Mouse (Mus musculus) heart, embryonic 12.5 days (tissue): ENCODE results near the gene Fdps. TPM values are rescaled to one million over a fixed set of nuclear protein-coding genes. Genes with fewer than 3 reads are reported as not detected.
"Not testable (repeated sequence)": the region's sequence is repeated elsewhere in the genome, so short reads cannot be mapped to it uniquely, and the experiment has no call there.

Experiments used
- ATAC-seq: fragments of 200-750 bp; cut with Nextera tagmentation; 2 replicates; pipeline ENCODE4 v1.8.0; 2017; ENCODE audit warnings: moderate TSS enrichment, moderate library complexity; ENCODE audit not compliant: insufficient number of reproducible peaks, low FRiP score
- H3K27ac ChIP-seq: fragments of 300-500 bp; sonication (generic); 2 replicates; pipeline ENCODE4 v1.5.1; 2016; ENCODE audit warnings: mild to moderate bottlenecking, moderate library complexity; ENCODE audit not compliant: poor library complexity, severe bottlenecking
- H3K27me3 ChIP-seq: fragments of 300-500 bp; sonication (generic); replicated peaks from 2 replicates; pipeline ENCODE4 v1.6.1; 2016; ENCODE audit warnings: mild to moderate bottlenecking, moderate library complexity
- H3K36me3 ChIP-seq: fragments of 300-500 bp; sonication (generic); 2 replicates; pipeline ENCODE4 v1.6.1; 2016; ENCODE audit warnings: mild to moderate bottlenecking, moderate library complexity
- H3K4me1 ChIP-seq: fragments of 300-500 bp; sonication (generic); replicated peaks from 2 replicates; pipeline ENCODE4 v1.6.1; 2016; ENCODE audit warnings: mild to moderate bottlenecking
- H3K4me2 ChIP-seq: fragments of 300-500 bp; sonication (generic); 2 replicates; pipeline ENCODE4 v1.6.1; 2016; ENCODE audit warnings: mild to moderate bottlenecking, moderate library complexity
- H3K4me3 ChIP-seq: fragments of 300-500 bp; sonication (generic); 2 replicates; pipeline ENCODE4 v1.5.1; 2016; ENCODE audit warnings: mild to moderate bottlenecking
- H3K9ac ChIP-seq: fragments of 300-500 bp; sonication (generic); 2 replicates; pipeline ENCODE4 v1.6.1; 2016; ENCODE audit warnings: mild to moderate bottlenecking, moderate library complexity
- H3K9me3 ChIP-seq: fragments of 300-500 bp; sonication (generic); replicated peaks from 2 replicates; pipeline ENCODE4 v1.6.1; 2016; ENCODE audit warnings: mild to moderate bottlenecking, moderate library complexity
- WGBS: fragments of 180-500 bp; shearing (Covaris S2); methylation state at CpG from one replicate; pipeline ENCODE4 v1.1.7; 2016; 5-methylcytosine and 5-hydroxymethylcytosine counted together
- polyA plus RNA-seq: library from polyadenylated mRNA; unstranded; fragments of >200 nt; fragmentation: Nextera tagmentation; extraction: Ambion mirVana; gene quantifications from 2 replicates; pipeline ENCODE4 v1.2.1, GENCODE M21; 2016

Fdps gene
- polyA plus RNA-seq, 1 experiment from 2014 or later: 136 TPM

DNA sequence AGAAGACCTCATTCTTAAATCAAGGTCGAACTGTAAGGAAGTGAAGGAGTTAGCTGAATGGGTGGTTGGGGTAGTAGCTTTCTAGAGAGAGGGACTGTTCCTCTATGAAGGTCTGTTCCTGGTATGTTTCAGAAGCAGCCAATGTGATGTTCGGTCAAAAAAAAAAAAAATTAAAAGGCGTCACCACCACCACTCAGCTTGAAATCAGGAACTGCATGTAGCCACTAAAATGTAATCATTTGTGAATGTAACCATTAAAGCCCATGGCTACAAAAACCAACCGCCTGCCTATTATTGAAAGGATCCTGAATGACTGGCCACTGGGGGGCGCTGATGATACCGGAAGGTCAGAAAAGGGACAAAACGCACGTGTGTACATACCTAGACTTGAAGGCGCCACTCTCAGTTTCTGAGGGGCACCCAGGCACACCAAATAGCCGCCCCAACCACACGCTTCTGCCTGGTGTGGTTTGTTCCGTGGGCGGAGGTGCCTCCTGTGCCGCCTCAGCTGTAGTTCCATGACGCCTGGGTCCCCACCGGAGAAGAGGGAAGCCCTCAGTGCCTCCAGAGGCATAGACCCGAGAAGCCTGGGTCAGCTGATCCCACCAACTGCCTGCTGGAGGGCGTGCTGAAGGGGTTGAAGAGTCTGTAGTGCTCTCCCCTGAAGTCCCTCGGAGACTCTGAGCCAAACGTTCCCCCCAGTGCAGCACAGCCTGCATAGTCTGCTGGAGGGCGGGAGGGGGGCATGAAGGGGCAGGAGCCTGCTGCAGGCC is 14.2 kb downstream of the Fdps start:
- peak overlapping the region; percentile 55 for H3K4me2 ChIP-seq
- peak overlapping the region; percentile 3; the same call in 1 of the 2 replicates for H3K4me3 ChIP-seq
- H3K9me3 ChIP-seq: no peaks in the 10 kb centered on the region
- 22% methylated on average over 21 of the region's 21 CpGs for WGBS
- no peak overlapping the region for H3K9ac ChIP-seq
- no peak for ATAC-seq
- peaks cover 35% of the 10 kb centered on the region for H3K4me1 ChIP-seq
- H3K27ac ChIP-seq: no peak overlapping the region
- peaks cover 19% of the 10 kb centered on the region for H3K27me3 ChIP-seq
- peaks cover 18% of the 10 kb centered on the region for H3K36me3 ChIP-seq

DNA sequence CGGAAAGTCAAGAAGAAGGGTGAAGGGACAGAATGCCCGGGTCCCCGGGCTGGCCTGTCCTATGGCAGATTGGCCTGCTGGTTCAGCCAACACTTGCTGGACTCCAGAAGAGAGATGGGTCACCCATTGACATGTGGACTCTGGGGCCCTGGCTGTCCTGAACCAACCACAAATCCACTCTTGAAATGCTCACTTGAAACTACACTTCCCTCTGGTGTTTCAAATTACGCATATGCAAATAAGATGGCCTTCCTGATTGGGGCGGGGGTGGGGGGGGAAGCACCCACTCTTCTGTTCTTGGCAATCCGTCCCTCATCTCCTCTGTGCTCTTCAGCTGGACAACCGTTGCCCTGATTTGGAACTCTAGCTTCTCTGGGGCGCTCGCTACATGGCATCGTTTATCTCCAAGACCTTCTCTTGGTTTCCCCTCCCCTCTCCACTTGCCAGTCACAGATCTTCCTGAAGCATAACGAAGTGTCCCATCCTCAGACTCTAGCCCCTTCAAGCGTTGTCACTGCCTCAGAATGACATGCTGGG is 17.0 kb downstream of the Fdps start:
- Histone ChIP-seq H3K4me3 (no peak overlapping the region), H3K27me3 (peaks cover 9% of the 10 kb centered on the region; the same call in 1 of the 2 replicates), H3K4me1 (peaks cover 29% of the 10 kb centered on the region), H3K4me2 (no peak overlapping the region), H3K36me3 (peaks cover 31% of the 10 kb centered on the region), H3K9ac (no peak overlapping the region), H3K9me3 (no peaks in the 10 kb centered on the region), H3K27ac (no peak overlapping the region)
- WGBS: 80% methylated on average over 12 of the region's 12 CpGs
- ATAC-seq: no peak

DNA sequence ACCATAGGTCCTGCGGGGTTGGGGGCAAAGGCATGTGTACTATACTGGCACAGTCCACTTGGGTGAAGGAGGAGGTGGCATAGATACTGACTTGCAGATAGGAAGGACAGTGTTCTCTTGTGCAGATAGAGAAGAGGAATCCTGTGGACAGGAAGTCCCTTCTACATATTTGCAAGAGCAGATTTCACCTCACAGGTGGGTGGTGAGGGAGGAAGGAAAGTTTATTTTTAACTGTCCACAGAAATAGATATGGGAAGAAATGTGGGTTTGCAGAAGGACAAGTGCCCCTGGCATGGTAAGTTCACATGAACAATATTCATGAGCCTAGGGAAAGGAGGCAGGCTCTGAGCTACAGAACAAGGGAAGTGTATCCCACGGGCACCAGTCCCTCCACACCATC is 17.6 kb downstream of the Fdps start:
- ATAC-seq: no peak
- no peaks in the 10 kb centered on the region for H3K9me3 ChIP-seq
- H3K9ac ChIP-seq: no peak overlapping the region
- no peak overlapping the region for H3K4me2 ChIP-seq
- H3K36me3 ChIP-seq: peaks cover 37% of the 10 kb centered on the region
- WGBS: 72% methylated on average over 2 of the region's 2 CpGs
- peaks cover 9% of the 10 kb centered on the region; the same call in 1 of the 2 replicates for H3K27me3 ChIP-seq
- peaks cover 24% of the 10 kb centered on the region for H3K4me1 ChIP-seq
- no peak overlapping the region for H3K4me3 ChIP-seq
- no peak overlapping the region for H3K27ac ChIP-seq

- not testable (repeated sequence) for ATAC-seq
Measured at GRCm38 (mm10) chr3:89082287-89082686, 19.5 kb downstream of the Fdps start.

GRCm38 (mm10) chr3:89077383-89077782 is 24.4 kb downstream of the Fdps start:
- H3K9ac ChIP-seq: no peak overlapping the region
- H3K9me3 ChIP-seq: no peaks in the 10 kb centered on the region
- H3K27ac ChIP-seq: no peak overlapping the region
- no peaks in the 10 kb centered on the region for H3K4me1 ChIP-seq
- no peak overlapping the region for H3K4me2 ChIP-seq
- H3K36me3 ChIP-seq: peaks cover 82% of the 10 kb centered on the region
- H3K4me3 ChIP-seq: no peak overlapping the region
- no peak for ATAC-seq
- H3K27me3 ChIP-seq: no peaks in the 10 kb centered on the region
- WGBS: 88% methylated on average over 9 of the region's 9 CpGs

More at GRCm38 (mm10) chr3:89082287-89082686, 19.5 kb downstream of the Fdps start:
- not testable (repeated sequence) for H3K9ac ChIP-seq, H3K27ac ChIP-seq, H3K27me3 ChIP-seq, H3K4me1 ChIP-seq, H3K4me3 ChIP-seq, H3K4me2 ChIP-seq, H3K9me3 ChIP-seq
- H3K36me3 ChIP-seq: peaks cover 52% of the 10 kb centered on the region

DNA sequence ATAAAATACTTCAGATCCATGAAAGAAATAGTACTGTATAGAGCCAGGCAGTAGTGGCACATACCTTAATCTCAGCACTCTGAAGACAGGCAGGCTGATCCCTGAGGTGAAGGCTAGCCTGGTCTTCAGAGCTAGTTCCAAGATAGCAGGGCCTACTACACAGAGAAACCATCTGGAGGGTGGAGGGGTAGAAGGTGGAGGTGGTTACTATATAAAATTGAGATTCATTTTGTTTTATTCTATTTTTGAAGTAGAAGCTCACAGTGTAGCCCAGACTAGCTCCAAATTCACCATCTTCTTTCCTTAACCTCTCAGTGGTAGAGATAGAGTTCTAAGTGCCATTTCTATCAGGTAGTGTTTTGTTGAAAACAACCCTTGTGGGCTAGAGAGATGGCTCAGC is 34.5 kb downstream of the Fdps start:
- ATAC-seq: no peak
- no peak overlapping the region for H3K4me2 ChIP-seq

DNA sequence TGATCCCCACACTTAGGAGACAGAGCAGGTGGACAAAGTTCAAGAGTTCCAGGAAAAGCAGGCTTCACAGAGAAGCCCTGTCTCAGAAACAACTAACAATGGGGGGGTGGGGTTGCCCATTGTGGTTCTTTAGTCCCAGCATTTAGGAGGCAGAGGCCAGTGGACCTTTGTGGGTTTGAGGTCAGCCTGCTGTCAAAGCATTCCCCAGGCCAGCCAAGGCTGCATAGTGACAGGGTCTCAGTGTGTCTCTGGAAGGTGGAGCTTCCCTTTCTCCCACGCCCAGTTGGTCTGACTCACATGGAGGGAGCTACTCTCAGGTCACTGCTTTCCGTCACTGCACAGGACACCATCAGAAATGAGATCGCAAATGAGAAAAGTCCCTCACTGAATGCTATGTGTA is 40.1 kb downstream of the Fdps start:
- Histone ChIP-seq H3K9me3 (no peaks in the 10 kb centered on the region), H3K4me3 (no peak overlapping the region), H3K27ac (no peak overlapping the region), H3K9ac (no peak overlapping the region), H3K27me3 (no peaks in the 10 kb centered on the region), H3K36me3 (peaks cover 84% of the 10 kb centered on the region), H3K4me2 (no peak overlapping the region), H3K4me1 (no peaks in the 10 kb centered on the region)
- WGBS: 81% methylated on average over 3 of the region's 3 CpGs
- ATAC-seq: no peak

More for the DNA sequence above, 34.5 kb downstream of the Fdps start:
- no peaks in the 10 kb centered on the region for H3K9me3 ChIP-seq
- H3K27me3 ChIP-seq: no peaks in the 10 kb centered on the region
- no peaks in the 10 kb centered on the region for H3K4me1 ChIP-seq
- H3K27ac ChIP-seq: no peak overlapping the region
- no peak overlapping the region for H3K9ac ChIP-seq
- H3K36me3 ChIP-seq: peaks cover 89% of the 10 kb centered on the region
- no peak overlapping the region for H3K4me3 ChIP-seq

GRCm38 (mm10) chr3:89058783-89059182 is 43.0 kb downstream of the Fdps start:
- Histone ChIP-seq H3K4me3 (no peak overlapping the region), H3K27me3 (no peaks in the 10 kb centered on the region), H3K9me3 (no peaks in the 10 kb centered on the region), H3K9ac (no peak overlapping the region), H3K4me1 (no peaks in the 10 kb centered on the region), H3K36me3 (peaks cover 84% of the 10 kb centered on the region), H3K27ac (no peak overlapping the region), H3K4me2 (no peak overlapping the region)
- WGBS: 80% methylated on average over 3 of the region's 3 CpGs
- ATAC-seq: no peak

- no peak overlapping the region for H3K4me2 ChIP-seq
- no peaks in the 10 kb centered on the region for H3K27me3 ChIP-seq
- no peak for ATAC-seq
- no peaks in the 10 kb centered on the region for H3K9me3 ChIP-seq
- H3K27ac ChIP-seq: no peak overlapping the region
- no peaks in the 10 kb centered on the region for H3K4me1 ChIP-seq
- H3K36me3 ChIP-seq: peaks cover 82% of the 10 kb centered on the region
- no peak overlapping the region for H3K4me3 ChIP-seq
- no peak overlapping the region for H3K9ac ChIP-seq
- WGBS: 95% methylated on average over 9 of the region's 9 CpGs
Measured at GRCm38 (mm10) chr3:89058361-89058760, 43.4 kb downstream of the Fdps start.

Other genes starting within 250 kb of the Fdps start
- gene Msto1, start 188.0 kb downstream of the Fdps start, polyA plus RNA-seq: 48.9 and 52.4 TPM in 2 replicates
- gene Ash1l, start 151.3 kb downstream of the Fdps start, polyA plus RNA-seq: 15.9 and 17.2 TPM in 2 replicates
- gene Dap3, start 150.8 kb downstream of the Fdps start, polyA plus RNA-seq: 141 and 146 TPM in 2 replicates
- gene Rusc1, start 8.6 kb downstream of the Fdps start, polyA plus RNA-seq: 10.1 and 10.5 TPM in 2 replicates
- gene Gm43738, start 860 bp downstream of the Fdps start, polyA plus RNA-seq: not detected in 2 replicates
- 1.7 and 2.8 TPM in 2 replicates for gene Pklr, start 34.2 kb upstream of the Fdps start, polyA plus RNA-seq
- 0.45 and 0.65 TPM in 2 replicates for gene Hcn3, start 58.2 kb upstream of the Fdps start, polyA plus RNA-seq
- 24.6 and 24.8 TPM in 2 replicates for gene Clk2, start 62.8 kb upstream of the Fdps start, polyA plus RNA-seq
- 88.8 and 92.5 TPM in 2 replicates for gene Scamp3, start 75.5 kb upstream of the Fdps start, polyA plus RNA-seq
- 15.4 and 15.6 TPM in 2 replicates for gene Fam189b, start 81.2 kb upstream of the Fdps start, polyA plus RNA-seq
- gene Gba, start 101.0 kb upstream of the Fdps start, polyA plus RNA-seq: 37.1 and 38.0 TPM in 2 replicates
- gene Thbs3, start 113.2 kb upstream of the Fdps start, polyA plus RNA-seq: 16.2 and 18.7 TPM in 2 replicates
- gene Mtx1, start 125.1 kb upstream of the Fdps start, polyA plus RNA-seq: 123 and 127 TPM in 2 replicates
- 0.48 TPM in 1 of 2 replicates, not detected in the other for gene Muc1, start 127.1 kb upstream of the Fdps start, polyA plus RNA-seq
- 243 and 262 TPM in 2 replicates for gene Krtcap2, start 144.0 kb upstream of the Fdps start, polyA plus RNA-seq
- 0.89 and 1.1 TPM in 2 replicates for gene Trim46, start 144.3 kb upstream of the Fdps start, polyA plus RNA-seq
- 65.1 and 79.2 TPM in 2 replicates for gene Dpm3, start 157.4 kb upstream of the Fdps start, polyA plus RNA-seq
- gene Slc50a1, start 168.6 kb upstream of the Fdps start, polyA plus RNA-seq: 40.9 and 42.9 TPM in 2 replicates
- gene Efna1, start 179.2 kb upstream of the Fdps start, polyA plus RNA-seq: 27.0 and 31.0 TPM in 2 replicates
- 1.3 TPM in 2 replicates for gene Efna3, start 221.0 kb upstream of the Fdps start, polyA plus RNA-seq
- gene Efna4, start 236.1 kb upstream of the Fdps start, polyA plus RNA-seq: 8.7 and 10.6 TPM in 2 replicates
- 47.2 and 55.5 TPM in 2 replicates for gene Adam15, start 248.0 kb upstream of the Fdps start, polyA plus RNA-seq